Mouse (Mus musculus): Measurements from ENCODE around the gene Gnb1l.
"Not testable (repeated sequence)": the region's sequence is repeated elsewhere in the genome, so short reads cannot be mapped to it uniquely, and the experiment has no call there.

Gnb1l gene

DNA sequence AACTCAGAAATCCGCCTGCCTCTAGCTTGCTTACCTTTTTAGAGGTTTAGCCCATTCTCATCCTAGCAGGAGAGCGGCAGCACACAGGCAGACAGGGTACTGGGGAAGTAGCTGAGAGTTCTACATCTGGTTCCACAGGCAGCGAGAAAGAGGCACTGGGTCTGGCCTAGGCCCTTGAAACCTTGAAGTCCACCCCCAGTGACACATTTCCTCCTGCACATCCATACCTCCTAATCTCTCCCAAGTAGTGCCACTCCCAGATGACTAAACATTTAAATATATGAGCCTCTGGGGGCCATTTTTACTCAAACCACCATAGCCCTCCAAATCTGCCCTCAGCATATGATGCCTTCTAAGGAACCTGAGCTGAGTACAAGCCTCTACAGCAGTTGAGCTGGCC lies 16.1 kb upstream of the Gnb1l start:
- no peak for DNase-seq (ENCODE audit: low read depth, low spot score)

DNA sequence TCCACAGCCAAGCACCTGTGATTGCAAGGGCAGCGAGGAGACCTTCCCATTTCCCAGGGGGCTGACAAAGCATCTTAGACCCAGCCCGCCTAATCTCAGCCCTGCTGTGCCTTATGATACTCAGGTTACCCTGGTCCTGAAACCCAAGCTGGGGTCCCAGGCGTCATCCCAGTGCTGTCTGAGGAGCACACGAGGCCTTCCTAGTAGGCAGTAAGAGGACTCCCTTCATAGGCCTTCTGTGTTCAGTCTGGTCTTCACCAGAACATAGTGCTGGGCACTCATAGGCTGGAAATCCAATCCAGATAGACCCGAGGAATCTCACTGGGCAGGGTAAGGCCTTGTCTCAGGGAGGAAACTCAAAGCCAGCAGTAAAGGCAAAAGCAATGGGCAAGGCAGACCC lies 14.7 kb upstream of the Gnb1l start:
- no peak for DNase-seq (ENCODE audit: low read depth, low spot score)

DNA sequence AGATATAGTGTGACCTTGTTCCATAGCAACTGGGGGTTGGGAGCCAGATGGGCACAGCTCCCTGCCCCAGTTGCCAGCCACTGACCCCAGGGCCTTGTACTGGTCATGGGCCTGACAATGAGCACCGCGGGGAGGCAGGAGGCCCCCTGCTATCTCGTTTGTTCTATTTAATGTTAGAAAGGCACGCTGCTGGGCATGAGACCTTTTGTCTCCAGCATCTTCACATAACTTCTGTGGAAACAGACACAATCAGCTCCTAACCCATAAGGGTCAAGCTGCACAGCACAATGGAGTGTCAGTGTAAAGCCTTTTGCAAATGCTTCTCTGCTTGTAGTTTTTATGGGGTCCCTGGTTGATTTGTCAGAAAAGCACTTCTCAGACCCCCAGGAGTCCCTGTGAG lies 14.1 kb upstream of the Gnb1l start:
- no peak for DNase-seq (ENCODE audit: low read depth, low spot score)

DNA sequence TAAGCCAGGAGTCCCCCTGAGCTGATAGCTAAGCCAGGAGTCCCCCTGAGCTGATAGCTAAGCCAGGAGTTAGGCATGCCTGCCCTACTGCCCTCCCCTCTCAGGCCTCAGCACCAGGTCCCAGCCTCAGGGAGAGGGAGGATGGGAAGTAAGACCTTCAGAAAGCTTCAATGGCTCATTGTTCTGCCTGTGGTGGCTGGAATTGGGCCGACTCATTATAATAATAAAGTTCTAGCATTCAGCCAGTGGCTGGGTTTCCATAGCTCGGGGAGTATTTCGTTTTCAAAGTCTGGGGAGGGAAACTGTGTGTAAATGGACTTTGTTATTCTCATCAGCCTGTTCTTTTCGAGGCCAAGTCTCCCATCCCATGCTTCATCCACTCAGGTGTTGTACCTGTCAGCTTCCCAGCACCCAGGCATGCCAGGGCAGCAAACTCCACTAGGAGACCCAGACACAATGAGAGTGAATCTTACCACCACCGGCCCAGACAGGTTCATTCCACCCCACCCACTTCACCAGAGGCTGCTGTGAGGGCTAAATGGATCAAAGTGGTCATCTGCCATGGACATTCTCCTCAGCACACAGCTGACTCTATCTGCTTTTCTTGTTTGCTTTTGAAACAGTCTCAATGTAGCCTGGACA lies 13.6 kb upstream of the Gnb1l start:
- DNase-seq (ENCODE audit: low read depth, low spot score): no peak

DNA sequence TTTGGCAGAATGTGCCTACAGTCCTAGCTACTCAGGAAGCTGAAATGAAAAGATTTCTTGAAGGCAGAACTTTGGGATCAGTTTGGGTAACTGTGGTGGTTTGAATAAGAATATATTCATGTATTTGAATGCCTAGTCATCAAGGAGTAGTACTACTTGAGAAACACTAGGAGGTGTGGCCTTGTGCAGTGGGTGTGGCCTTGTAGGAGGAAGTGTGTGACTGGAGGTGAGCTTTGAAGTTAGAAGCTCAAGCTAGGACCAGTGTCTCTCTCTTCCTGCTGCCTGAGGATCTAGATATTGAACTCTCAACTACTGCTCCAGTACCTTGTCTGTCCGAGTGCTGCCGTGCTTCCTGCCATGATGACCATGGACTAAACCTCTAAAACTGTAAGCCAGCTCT lies 12.4 kb upstream of the Gnb1l start:
- no peak for DNase-seq (ENCODE audit: low read depth, low spot score)

DNA sequence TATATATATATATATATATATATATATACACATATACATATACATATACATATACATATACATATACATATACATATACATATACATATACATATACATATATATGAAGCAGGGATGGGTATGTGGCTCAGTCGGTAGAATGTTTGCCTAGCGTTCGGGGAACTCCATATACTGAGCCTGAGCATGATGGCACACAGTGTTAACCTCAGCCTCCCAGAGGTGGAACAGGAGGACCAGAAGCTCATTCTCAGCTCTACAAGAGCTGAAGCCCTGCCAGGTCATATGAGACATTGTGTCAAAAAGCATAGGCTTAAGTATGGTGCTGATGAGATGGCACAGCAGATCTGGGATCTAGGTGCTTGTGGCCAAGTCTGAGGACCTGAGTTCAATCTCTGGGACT lies 8.2 kb upstream of the Gnb1l start:
- no peak for DNase-seq (ENCODE audit: low read depth, low spot score)

DNA sequence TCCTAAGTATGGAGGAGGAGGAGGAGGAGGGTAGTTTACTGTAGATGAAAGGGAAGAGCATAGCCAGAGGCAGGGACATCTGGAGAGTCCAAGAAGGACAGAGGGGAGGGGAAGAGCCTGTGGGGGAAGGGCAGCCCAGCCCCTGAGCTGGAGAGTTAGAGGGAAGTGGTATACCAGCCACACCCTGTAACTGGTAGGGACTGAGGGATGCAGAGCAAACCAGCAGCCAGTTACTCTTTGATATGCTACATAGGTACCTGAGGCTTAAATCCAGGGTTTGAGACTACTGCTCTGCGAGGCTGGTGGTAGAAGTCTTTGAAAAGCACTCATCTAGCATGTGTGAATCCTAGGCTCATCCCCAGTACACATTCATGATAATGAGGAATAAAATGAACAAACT lies 7.6 kb upstream of the Gnb1l start:
- no peak for DNase-seq (ENCODE audit: low read depth, low spot score)

DNA sequence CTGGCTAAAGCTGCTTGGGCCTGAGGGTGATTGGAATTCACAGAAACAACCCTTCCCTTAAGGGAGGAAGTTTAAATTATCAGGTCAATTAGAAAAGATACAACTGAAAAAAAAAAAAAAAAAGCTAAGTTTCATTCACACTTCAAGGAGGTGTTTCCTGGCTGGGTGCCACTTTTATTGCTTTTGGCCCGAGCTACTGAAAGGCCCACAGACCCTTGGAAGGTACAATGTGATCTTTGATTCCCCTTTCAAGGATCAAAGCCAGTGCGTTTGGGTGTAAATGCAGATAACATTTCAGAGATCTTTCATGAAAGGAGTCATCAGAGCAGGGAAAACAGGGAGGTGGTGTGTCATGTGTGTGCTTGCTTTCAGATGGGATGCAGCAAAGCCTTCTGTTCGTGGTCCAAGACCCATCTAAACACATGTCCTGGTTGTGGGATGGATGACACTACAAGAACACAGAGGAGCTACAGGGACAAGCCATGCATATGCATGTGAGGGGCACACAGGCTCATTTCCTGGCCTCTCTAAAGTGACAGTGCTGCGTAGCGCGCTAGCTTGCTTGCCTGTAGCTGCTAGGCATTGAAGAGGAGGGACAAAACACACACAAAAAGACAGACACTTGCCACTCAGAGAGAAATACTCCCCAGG lies 523 bp upstream of the Gnb1l start:
- DNase-seq (ENCODE audit: low read depth, low spot score): no peak

DNA sequence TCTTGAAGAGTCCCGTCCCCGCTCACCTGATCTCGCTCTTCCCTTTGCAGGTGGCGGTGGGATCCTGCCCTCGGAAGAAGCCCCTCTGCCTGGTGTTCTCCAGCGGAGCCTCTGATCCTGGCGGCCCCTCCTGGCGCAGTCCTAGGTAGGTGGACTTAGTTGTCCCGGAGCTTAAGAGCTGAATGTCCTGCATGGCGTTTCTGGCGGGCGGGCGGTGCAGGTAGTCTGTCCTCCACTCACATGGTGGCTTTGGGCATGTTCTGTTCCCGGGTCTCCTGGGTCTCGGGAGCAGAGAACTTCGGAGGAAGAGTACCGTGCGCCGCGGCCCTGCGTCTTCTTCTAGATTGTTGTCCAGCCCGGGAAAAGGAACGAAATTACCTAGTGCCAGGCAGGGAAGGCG lies 483 bp downstream of the Gnb1l start:
- DNase-seq (ENCODE audit: low read depth, low spot score): no peak

DNA sequence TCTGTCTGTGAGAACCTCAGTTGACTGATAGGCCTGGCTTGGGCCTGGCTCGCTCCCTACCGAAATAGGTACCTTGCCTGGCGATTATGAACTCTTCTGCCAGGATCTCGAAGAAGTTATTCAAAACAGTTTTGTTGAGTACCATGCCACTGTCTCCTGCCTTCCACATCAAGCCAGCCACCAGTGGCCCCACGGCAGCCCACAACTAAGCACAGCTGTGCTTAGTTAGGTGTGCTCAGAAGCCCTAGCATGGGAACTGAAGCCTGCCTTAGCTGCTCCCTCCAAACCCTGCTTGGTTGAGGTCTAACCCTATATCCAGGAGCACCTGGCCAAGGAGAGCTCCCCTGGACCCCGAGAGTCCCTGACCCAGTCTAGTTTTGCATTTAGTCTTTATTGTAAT lies 3.0 kb downstream of the Gnb1l start:
- DNase-seq (ENCODE audit: low read depth, low spot score): no peak

DNA sequence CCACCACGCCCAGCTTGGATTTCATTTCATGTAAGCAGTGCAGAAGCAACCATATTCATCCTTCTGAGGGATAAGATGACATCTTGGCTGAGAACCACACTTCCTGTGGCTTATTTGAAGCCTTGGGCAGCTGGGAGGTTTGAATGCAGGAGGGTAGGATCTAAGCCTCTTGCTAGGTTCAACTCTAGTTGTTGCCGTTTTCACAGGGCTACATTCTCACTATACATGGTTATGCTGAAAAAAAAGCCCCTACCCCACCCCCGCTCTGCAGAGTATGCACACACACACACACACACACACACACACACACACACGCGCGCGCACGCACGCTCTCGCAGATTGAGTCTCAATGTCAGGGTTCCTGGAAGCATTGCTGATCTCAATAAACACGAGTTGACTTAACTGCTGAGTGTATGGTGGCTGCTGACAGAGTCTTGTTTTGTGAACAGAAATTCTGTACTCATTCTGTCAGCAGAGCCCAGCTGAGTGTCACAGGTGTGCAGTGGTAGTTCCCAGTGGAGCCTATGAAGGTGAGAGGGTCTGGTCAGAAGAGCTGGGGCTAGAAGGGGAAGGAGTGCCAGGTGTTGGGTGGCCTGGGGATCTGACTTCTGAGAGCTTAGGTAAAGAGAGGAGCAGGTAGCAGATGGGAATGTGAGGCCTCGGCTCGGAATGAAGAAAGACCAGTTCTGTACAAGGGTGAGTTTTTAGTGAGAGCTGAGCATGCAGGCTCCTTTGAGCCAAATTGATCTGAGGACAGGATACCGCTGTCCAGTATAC lies 5.2 kb downstream of the Gnb1l start:
- no peak for DNase-seq (ENCODE audit: low read depth, low spot score)

DNA sequence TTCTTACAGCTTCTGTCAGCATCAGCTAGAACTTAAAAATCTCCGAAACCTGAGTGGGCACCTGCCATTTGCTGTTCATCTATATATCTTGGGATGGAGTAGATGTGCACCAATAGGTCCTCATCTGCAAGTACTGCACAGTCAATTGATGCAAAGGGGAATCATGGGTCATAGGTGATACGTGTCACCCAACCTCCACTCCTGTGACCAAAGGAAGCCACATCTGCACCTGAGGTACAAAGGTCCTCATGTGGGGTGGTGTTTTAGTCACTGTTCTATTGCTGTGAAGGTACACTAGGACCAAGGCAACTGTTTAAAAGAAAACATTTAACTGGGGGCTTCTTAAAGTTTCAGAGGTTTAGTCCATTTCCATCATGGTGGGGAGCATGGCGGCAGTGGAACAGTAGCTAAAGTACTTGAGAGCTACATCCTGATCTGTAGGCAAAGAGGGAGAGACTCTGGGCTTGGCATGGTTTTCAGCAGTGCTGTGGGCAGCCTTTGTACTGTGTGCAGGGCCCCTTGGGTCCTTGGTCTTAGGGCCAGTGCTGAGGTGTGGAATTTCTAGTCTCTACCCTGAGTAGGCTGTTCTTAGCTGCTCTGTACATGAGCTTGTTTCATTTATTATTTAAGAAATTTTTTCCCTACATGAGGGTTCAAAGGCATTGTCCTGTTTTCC lies 8.1 kb downstream of the Gnb1l start:
- no peak for DNase-seq (ENCODE audit: low read depth, low spot score)

DNA sequence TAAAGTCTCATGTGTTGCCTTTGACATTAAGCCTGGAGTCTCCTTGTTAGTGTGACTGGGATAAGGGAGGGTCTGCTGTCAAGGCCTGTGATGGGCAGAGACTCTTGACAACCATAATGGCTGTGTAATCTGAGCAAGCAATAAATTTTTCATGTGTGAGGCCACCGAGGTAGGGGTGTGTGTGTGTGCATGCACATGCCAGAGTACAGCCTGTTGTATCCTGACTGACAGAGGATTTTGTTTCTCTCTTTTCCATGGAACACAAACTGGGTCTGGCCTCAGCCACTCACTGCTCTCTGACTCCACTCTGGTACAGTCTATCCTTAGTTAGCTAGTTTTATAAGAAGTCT lies 8.7 kb downstream of the Gnb1l start:
- DNase-seq (ENCODE audit: low read depth, low spot score): no peak

DNA sequence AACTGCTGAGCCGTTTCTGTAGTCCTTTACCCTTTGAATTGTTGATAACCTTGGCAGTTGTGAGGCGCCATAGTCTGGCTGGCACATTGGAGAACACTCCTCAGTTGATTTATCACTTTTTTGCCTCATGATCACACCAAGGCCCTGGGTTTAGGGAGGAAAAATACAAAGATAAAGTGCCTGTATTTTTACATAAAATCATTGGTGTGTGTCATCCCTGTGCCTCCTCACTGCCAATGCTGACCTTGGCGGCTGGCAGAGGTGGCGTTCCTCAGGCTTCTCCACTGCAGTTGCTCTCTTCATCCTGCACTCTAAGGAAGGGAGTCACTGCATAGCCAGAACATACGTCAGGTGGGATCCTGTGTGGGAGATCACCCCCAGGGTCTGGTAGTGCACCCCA lies 13.2 kb downstream of the Gnb1l start:
- DNase-seq (ENCODE audit: low read depth, low spot score): no peak

DNA sequence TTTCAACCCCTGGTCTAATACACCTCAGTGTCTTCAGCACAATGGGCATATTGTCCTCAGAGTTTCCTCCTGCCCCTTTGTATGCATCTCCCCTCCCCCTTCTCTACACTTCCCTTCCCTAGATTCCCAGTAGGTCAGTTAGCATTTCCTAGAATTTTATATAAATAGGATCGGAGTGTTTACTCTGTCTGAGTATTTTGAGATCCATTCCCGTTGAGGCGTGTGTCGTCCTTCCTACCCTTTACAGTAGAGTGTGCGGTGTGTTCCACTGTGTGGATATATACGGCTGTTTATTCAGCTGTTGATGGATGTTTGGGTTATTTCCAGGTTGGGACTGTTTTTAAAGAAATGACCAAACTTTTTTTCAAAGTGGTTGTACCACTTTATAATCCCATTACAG lies 15.0 kb downstream of the Gnb1l start:
- no peak for DNase-seq (ENCODE audit: low read depth, low spot score)

DNA sequence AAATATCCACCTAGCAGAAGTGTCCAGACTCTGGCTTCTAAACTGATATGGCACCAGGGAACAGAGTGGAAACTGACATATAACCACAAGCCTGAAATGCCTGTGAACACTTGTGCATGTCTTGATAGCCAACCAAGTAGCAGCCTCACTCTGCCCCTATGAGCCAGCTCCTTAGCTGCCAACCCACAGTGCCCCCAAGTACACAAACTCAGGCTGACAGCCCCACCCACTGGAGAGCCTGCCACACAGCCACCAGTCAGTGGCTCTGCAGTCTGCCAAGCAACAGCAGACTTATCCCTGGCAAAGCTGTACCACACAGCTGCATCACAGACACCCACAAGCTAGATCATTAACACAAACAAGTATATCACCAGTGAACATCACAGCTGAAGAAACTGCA lies 19.6 kb downstream of the Gnb1l start:
- DNase-seq (ENCODE audit: low read depth, low spot score): no peak

DNA sequence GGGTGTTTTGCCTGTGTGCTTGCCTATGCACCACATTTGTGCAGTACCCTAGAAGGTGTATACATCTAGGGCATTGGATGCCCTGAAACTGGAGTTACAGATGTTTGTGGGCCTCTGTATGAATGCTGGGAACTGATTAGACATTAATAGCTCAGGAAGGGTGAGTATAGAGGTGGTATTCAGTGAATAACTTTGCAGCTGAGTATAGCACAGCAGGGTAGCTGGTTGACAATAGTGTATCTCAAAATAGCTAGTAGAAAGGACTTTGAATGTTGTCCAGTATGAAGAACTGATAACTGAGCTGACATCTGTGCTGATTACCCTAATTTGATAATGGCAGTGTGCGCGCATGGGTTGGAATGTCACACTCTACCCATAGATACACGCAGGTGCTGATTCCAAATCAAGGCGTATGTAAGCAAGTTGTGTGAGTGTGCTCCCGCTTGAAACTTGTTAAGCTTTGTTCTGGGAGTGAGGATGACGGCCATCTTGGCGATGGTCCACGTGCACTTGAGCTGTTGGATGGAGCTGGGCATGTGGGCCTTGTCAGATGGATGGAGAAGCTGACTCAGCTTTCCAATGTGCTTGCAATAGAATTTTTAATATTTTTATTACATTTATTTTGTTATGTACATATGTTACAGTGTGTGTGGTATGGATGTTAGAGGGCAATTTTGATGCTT lies 25.2 kb downstream of the Gnb1l start:
- no peak for DNase-seq (ENCODE audit: low read depth, low spot score)

DNA sequence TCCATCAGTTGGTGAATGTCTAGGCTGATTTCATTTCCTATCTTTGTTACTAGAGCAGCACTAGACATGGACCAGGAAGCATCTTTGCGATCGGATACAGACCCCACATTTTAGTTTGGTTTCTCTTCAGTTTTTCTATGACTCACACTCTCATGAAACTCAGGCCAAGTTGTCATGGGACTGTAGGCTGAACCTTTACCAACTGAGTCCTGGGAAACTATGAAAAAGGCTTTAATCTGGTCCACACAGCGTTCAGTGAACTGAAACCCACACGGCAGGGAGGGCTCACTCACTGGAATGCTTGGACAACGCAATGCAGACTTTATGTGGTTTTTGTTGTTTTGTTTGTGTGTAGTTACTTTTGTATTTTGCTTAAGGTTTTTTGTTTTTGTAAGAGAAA lies 30.1 kb downstream of the Gnb1l start:
- no peak for DNase-seq (ENCODE audit: low read depth, low spot score)

DNA sequence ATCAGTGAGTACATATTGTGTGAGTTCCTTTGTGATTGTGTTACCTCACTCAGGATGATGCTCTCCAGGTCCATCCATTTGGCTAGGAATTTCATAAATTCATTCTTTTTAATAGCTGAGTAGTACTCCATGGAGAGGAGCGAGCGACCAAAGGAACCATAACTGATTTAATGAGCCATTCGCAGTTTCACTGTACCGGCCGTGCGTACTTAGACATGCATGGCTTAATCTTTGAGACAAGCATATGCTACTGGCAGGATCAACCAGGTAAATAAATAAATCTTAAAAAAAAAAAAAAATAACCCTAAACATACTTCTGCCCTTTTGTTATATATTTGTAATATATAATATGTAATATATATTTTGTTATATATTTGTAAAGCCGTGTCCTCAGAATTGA lies 34.5 kb downstream of the Gnb1l start:
- DNase-seq (ENCODE audit: low read depth, low spot score): not testable (repeated sequence)

DNA sequence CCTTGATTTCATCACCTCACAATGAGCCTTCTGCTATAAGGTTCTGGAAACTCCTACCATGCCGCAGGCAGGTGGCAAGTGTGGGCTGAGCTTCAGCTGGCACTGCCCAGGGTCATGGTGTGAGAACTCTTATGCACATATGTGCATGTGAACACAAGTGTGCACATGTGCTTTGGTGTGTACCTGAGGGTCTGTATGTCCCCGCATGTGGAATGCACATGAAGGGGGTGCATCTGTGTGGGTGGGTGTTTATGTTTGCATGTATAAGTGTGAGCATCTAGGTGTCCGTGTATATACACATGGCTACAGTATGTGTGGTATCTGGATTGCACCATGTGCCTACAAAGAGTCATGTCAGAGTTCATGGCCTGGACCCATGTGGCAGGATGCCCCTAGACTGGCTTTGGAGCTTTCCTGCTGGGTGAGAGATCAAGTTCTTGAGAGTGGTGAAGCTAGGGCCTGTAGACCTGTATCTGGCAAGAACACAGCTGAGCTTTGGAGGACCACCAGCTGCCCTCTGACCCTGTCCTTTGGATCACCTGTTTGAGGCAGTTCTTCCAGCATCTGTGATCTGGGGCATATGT lies 39.0 kb downstream of the Gnb1l start:
- no peak for DNase-seq (ENCODE audit: low read depth, low spot score)

DNA sequence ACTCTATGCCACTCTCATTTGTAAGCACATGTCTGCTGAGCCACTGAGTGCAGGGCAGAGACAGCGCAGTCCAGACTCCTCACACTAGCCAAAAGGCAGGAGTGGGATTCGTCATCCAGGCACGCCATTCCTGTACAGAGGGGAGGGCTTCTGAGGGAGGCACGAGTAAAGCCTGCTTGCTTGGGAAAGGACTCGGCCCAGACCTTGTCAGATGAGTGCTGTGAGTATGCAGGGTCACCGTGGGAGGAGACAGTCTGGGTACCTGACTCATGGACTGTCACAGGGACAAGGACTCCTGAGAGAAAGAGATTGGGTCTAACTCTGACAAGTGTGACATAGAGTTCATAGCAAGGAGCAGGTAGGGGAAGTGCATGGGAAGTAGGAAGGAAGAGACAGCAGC lies 40.8 kb downstream of the Gnb1l start:
- no peak for DNase-seq (ENCODE audit: low read depth, low spot score)
